Mouse (Mus musculus) ES-E14 (cell line): Measurements from ENCODE around the gene Nsun2.

ENCODE experiments used
- CHD2 ChIP-seq: IDR thresholded peaks from 2 replicates; pipeline ENCODE4 v1.6.1; 2014; ENCODE audit warnings: mild to moderate bottlenecking, low read depth, low read length, inconsistent platforms
- HCFC1 ChIP-seq: IDR thresholded peaks from 2 replicates; pipeline ENCODE4 v1.6.1; 2012; ENCODE audit warnings: low read length, inconsistent platforms, borderline replicate concordance; ENCODE audit not compliant: insufficient read depth

- TF ChIP-seq HCFC1 (no peak), CHD2 (no peak)
Observed at GRCm38 (mm10) chr13:69637657-69638056, 104.1 kb downstream of the Nsun2 start.
